Mouse (Mus musculus): ENCODE results near the gene Dnhd1. TPM values are rescaled to one million over a fixed set of nuclear protein-coding genes. Genes with fewer than 3 reads are reported as not detected.
"Not testable (repeated sequence)": the region's sequence is repeated elsewhere in the genome, so short reads cannot be mapped to it uniquely, and the experiment has no call there.

The Dnhd1 gene
- polyA plus RNA-seq, 1 experiment from 2014 or later, result 0.53 TPM

DNA sequence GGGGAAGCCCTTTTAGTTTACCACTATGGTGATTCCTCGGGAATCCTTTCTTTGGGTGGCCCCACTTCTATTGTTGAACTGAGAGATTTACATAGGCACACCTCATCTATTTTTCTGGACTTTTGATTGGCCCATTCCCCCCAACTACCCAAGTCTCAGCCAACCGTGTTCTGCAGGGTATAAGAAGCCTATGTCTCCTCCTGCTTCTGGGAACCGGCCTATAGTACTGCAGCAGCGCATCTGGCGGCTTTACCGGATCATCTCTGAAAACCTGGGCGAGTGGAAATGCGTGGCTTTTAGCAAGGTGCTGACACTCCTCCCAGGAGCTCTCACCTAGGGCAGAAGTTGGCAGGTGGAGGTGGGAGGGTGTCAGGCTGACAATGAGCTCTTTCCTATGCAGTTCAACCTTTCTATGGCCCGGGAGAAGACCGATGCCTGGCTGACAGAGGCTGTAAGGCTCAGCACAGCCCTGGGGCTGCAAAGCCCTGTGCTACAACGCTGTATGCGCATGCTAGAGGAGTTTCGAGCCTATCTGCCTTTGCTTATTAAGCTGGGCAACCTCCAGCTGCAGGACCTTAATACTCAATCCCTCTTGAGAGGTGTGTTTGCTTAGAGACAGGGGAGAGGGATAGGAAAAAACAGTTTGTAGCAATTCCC lies 35.0 kb downstream of the Dnhd1 start:
- Histone ChIP-seq H3K36me3 (replicated peaks) (no peaks in the 10 kb centered on the region), H3K27me3 (ENCODE audit: poor library complexity, severe bottlenecking) (0 out of 2 replicates have a peak, but pooled peaks cover 4% of the 10 kb centered on the region), H3K4me1 (peaks cover 8% of the 10 kb centered on the region), H3K27ac (no peak overlapping the region), H3K9me3 (no peaks in the 10 kb centered on the region), H3K4me3 (peak overlapping the region; percentile 30)
- WGBS, result 9% methylated on average over 13 of the region's 13 CpGs
- DNase-seq (ENCODE audit: extremely low spot score, low spot score), result peak; percentile 17

DNA sequence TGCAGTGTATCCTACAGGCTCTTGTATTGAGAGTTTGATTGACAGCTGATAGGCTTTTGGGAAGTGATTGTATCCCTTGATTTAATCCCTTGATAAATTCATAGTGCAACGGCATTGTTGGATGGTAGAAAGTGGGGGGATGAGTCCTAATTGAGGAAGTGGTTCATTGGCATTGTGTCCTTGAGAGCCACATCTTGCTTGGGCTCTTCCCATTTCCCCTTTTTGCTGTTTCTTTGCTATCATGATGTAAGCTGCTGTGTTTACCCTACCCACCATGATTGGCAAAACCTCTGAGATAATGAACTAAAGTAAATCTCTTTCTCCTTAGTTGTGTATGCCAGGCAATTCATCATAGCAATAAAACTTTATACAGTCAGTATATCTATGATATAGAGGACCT lies 40.2 kb downstream of the Dnhd1 start:
- no peak for DNase-seq (ENCODE audit: extremely low spot score, low spot score)

DNA sequence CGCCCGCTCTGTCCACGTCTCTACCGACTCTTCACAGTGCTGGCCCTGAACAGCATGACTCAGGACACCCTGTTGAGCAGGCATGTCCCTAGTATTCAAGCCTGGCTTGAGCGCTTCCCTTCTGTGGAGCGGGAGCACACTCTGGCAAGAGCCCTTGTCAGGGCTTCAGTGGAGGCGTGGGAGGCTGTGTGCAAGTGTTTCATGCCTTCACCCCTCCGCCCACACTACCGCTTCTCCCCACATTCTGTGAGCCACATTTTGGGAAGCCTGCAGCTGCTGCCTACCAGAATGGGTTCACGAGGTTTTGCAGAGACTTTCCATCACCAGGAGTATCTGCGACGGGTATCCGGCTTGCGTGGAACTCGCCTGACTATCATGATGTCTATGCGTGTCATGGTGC lies 52.6 kb downstream of the Dnhd1 start:
- WGBS, result 85% methylated on average over 16 of the region's 16 CpGs

More for the DNA sequence above, 40.2 kb downstream of the Dnhd1 start:
- no peaks in the 10 kb centered on the region for H3K36me3 ChIP-seq (replicated peaks)
- peaks cover 2% of the 10 kb centered on the region for H3K4me1 ChIP-seq
- H3K4me3 ChIP-seq, result no peak overlapping the region
- no peak overlapping the region for H3K27ac ChIP-seq
- H3K27me3 ChIP-seq (ENCODE audit: poor library complexity, severe bottlenecking), result 0 out of 2 replicates have a peak, but pooled peaks cover under 1% of the 10 kb centered on the region
- WGBS, result 77% methylated on average over 1 of the region's 1 CpGs
- no peaks in the 10 kb centered on the region for H3K9me3 ChIP-seq

DNA sequence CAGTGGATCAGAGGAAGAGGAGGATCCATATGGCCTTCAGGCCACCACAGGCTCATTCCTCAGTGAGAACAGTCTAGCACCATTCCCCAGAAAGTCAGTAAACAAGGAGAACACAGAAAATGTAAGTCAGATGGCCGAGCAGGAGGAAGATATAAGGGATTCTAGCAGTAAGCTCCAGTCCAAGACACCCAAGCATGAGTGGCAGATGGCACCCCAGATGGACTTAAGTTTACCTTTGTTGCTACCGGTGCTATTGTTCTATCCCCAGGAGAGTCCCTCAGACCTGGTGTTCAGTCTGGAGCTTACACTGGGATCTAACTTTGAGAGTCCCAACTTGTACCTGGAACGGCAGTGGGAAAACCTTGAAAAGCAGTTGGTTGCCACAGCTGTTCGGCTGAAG lies 53.2 kb downstream of the Dnhd1 start:
- Histone ChIP-seq H3K4me1 (no peaks in the 10 kb centered on the region), H3K9me3 (no peaks in the 10 kb centered on the region), H3K4me3 (no peak overlapping the region), H3K27ac (no peak overlapping the region), H3K27me3 (ENCODE audit: poor library complexity, severe bottlenecking) (no peaks in the 10 kb centered on the region), H3K36me3 (replicated peaks) (no peaks in the 10 kb centered on the region)
- no peak for DNase-seq (ENCODE audit: extremely low spot score, low spot score)
- 80% methylated on average over 4 of the region's 4 CpGs for WGBS

More for the DNA sequence above, 52.6 kb downstream of the Dnhd1 start:
- Histone ChIP-seq H3K4me3 (no peak overlapping the region), H3K27ac (no peak overlapping the region), H3K27me3 (ENCODE audit: poor library complexity, severe bottlenecking) (no peaks in the 10 kb centered on the region), H3K36me3 (replicated peaks) (no peaks in the 10 kb centered on the region), H3K9me3 (no peaks in the 10 kb centered on the region), H3K4me1 (no peaks in the 10 kb centered on the region)
- no peak for DNase-seq (ENCODE audit: extremely low spot score, low spot score)

DNA sequence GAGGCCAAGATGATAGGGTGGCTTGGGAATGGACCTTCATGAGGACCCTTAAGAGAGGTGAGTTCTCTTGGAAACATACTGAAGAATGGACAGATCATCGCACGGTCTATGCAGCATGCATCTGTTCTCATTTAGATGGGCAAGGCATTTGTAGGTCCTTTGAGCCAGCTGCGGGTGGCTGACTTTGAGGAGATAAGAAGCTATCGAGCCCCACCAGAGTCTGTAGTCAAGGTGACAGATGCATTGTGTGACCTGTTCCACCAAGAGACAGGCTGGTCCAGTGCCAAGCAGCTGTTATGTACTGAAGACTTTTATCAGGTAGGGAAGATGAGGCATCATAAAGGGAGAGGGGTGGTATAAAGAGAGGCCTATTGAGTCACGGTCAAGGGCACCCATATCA lies 58.1 kb downstream of the Dnhd1 start:
- no peaks in the 10 kb centered on the region for H3K4me1 ChIP-seq
- no peaks in the 10 kb centered on the region for H3K9me3 ChIP-seq
- 95% methylated on average over 5 of the region's 5 CpGs for WGBS
- H3K36me3 ChIP-seq (replicated peaks), result no peaks in the 10 kb centered on the region
- no peak for DNase-seq (ENCODE audit: extremely low spot score, low spot score)
- no peaks in the 10 kb centered on the region for H3K27me3 ChIP-seq (ENCODE audit: poor library complexity, severe bottlenecking)
- no peak overlapping the region for H3K27ac ChIP-seq
- H3K4me3 ChIP-seq, result no peak overlapping the region

DNA sequence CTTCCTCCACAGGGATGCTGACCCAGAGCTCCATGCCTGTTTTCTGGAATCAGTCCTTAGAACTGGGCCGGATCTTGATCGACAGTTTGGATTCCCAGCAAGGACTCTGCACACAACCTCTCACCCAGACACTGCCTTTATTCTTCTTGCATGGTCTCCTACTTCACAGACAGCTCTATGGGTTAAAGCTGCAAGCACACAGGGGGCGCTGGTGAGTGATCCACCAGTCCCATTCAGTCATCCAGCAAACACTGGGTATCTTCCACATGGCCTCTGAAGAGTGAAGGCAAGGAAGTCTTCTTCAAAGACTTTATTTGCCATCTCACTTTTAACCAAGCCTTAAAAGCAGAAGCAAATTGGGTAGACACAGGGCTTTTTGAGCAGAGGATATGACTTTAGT lies 64.7 kb downstream of the Dnhd1 start:
- Histone ChIP-seq H3K4me3 (no peak overlapping the region), H3K27me3 (ENCODE audit: poor library complexity, severe bottlenecking) (no peaks in the 10 kb centered on the region), H3K27ac (no peak overlapping the region), H3K9me3 (no peaks in the 10 kb centered on the region), H3K36me3 (replicated peaks) (no peaks in the 10 kb centered on the region; the same call in 1 of the 2 replicates), H3K4me1 (no peaks in the 10 kb centered on the region)
- DNase-seq (ENCODE audit: extremely low spot score, low spot score), result no peak
- WGBS, result 62% methylated on average over 3 of the region's 3 CpGs

DNA sequence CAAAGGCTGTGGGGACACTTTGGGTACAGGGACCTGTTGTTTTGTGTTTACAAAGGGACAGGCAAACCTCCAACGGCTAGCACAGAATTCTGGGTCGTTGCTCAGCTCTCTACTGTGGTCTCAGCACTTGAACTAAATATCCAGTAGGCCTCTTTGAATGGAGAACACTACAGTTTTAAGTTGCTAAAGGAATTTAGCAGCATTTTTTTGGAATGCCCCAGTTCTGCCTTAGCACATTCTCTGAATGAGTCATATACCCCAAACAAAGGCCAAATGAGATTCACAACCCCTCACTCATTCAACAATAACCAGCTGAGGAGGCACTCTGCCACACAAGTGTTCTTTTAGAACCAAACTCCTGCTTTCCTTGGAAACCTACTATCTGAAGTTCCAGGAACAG lies 71.3 kb downstream of the Dnhd1 start:
- H3K36me3 ChIP-seq (replicated peaks), result no peaks in the 10 kb centered on the region; the same call in 1 of the 2 replicates
- H3K4me1 ChIP-seq, result no peaks in the 10 kb centered on the region
- H3K4me3 ChIP-seq, result no peak overlapping the region
- 83% methylated on average over 2 of the region's 2 CpGs for WGBS
- no peaks in the 10 kb centered on the region for H3K9me3 ChIP-seq
- H3K27ac ChIP-seq, result no peak overlapping the region
- DNase-seq (ENCODE audit: extremely low spot score, low spot score), result no peak
- no peaks in the 10 kb centered on the region for H3K27me3 ChIP-seq (ENCODE audit: poor library complexity, severe bottlenecking)

DNA sequence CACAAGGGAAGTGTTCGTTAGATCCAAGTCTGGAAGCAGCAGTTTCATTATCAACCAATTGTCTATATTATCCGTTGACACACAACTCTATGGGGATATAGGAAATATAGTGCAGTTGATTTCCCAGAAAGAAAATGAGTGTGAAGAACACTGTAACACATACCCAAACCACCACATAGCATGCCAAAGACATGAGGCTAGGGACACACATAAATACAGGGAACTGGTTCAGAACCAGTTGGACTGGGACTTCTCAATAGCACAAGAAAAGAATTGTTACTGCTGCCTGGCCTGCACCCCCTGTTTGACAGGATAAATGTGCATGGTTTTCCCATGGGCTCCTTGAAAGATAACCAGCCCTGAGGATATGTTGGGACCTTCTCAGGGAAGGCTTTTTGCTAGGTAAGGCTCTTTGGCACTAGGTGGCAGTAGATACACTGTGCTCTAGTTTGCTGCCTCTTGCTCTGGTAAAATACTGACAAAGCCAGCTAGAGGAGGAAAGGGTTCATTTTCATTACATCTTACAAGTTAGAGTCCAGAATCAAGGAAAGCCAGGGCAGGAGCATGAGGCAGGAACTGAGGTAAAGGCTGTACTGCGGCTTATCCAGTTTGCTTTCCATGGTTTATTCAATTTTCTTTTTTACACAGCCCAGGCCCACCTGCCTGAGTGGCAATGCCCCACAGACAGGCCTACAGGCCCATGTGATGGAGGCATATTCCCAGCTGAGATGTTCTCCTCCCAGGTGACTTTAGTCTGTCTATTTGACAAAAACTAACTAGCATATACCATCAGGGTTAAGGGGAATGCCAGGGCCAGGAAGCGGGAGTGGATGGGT lies 75.7 kb downstream of the Dnhd1 start:
- Histone ChIP-seq H3K4me3 (no peak overlapping the region), H3K4me1 (peaks cover 7% of the 10 kb centered on the region; the same call in 1 of the 2 replicates), H3K9me3 (no peaks in the 10 kb centered on the region), H3K36me3 (replicated peaks) (peaks cover 30% of the 10 kb centered on the region), H3K27ac (no peak overlapping the region), H3K27me3 (ENCODE audit: poor library complexity, severe bottlenecking) (no peaks in the 10 kb centered on the region)
- 78% methylated on average over 4 of the region's 4 CpGs for WGBS
- DNase-seq (ENCODE audit: extremely low spot score, low spot score), result no peak

DNA sequence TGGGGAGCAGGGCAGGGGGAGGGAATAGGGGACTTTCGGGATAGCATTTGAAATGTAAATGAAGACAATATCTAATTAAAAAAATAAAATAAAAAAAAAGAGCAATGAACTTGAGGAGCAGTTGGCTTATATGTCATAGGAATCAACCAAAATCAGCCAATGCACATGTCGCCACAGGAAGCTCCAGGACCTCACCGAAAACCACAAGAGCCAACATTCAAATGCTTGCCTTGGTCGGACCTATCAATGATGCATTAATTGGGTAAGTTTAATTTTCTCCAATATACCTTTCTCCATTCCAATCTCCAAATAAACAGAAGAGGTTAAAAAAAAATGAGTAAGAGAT lies 76.3 kb downstream of the Dnhd1 start:
- Histone ChIP-seq H3K36me3 (replicated peaks) (peaks cover 36% of the 10 kb centered on the region), H3K9me3 (no peaks in the 10 kb centered on the region), H3K27me3 (ENCODE audit: poor library complexity, severe bottlenecking) (no peaks in the 10 kb centered on the region), H3K4me1 (peaks cover 7% of the 10 kb centered on the region; the same call in 1 of the 2 replicates), H3K4me3 (no peak overlapping the region), H3K27ac (no peak overlapping the region)
- WGBS, result 93% methylated on average over 4 of the region's 4 CpGs
- no peak for DNase-seq (ENCODE audit: extremely low spot score, low spot score)

DNA sequence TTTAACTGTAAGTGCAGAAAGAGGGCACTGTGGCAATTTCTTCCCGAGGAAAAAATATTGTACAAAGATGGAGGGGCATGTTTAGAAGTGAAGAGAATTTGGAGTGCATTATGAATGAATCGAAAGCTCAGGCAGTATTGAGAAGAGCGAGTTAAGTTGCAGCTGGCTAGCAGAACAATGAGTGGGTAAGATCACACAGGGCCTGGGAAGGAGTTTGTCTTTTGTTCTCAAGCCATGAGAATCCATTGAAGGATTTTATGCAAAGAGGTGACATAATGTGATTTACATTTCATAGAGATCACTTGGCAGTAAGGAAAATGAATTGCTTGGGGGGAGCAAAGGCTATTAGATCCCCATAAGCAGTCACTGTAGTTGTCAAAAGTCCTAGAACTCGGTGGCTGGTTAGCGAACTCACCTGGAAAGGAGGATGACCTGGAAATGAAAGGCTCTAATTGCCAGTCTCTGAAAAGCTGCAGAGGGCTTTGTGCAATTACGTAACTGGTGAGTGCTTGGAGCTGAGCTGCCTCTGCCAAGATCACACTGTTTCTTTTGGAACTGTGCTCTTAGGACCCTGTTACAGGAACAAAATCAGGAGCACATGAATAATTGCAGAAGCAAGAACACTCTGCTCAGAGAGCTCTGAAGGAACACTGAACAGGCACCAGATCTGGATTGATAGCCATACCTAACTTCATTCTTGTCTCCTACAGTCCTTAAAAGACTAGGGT lies 78.2 kb downstream of the Dnhd1 start:
- DNase-seq (ENCODE audit: extremely low spot score, low spot score), result no peak
- 81% methylated on average over 6 of the region's 6 CpGs for WGBS
- Histone ChIP-seq H3K27ac (no peak overlapping the region), H3K4me3 (no peak overlapping the region), H3K36me3 (replicated peaks) (peaks cover 55% of the 10 kb centered on the region), H3K9me3 (no peaks in the 10 kb centered on the region), H3K27me3 (ENCODE audit: poor library complexity, severe bottlenecking) (no peaks in the 10 kb centered on the region), H3K4me1 (peaks cover 7% of the 10 kb centered on the region; the same call in 1 of the 2 replicates)

DNA sequence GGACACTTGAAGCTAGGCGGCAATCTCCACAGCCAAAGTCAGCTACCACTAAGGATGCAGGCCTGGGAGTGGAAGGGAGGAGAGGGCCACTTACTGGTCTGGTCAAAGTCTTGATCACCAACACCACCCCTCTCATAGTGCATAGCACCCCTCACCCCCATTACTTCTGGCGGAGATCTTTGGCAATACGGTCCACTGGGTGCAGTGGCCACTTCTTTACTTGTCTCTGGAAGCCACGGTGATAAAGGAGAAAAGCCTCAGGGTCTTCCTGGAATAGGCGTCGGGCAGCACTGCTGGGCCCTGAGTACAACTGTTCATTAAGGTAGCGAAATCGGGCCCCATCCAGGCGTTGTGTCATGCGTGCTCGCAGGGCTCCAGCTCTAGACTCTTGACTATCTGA lies 83.2 kb downstream of the Dnhd1 start:
- no peak overlapping the region for H3K27ac ChIP-seq
- H3K4me3 ChIP-seq, result no peak overlapping the region
- no peaks in the 10 kb centered on the region for H3K9me3 ChIP-seq
- peaks cover 62% of the 10 kb centered on the region for H3K36me3 ChIP-seq (replicated peaks)
- H3K4me1 ChIP-seq, result peaks cover 34% of the 10 kb centered on the region
- H3K27me3 ChIP-seq (ENCODE audit: poor library complexity, severe bottlenecking), result no peaks in the 10 kb centered on the region
- 96% methylated on average over 11 of the region's 11 CpGs for WGBS
- DNase-seq (ENCODE audit: extremely low spot score, low spot score), result no peak

DNA sequence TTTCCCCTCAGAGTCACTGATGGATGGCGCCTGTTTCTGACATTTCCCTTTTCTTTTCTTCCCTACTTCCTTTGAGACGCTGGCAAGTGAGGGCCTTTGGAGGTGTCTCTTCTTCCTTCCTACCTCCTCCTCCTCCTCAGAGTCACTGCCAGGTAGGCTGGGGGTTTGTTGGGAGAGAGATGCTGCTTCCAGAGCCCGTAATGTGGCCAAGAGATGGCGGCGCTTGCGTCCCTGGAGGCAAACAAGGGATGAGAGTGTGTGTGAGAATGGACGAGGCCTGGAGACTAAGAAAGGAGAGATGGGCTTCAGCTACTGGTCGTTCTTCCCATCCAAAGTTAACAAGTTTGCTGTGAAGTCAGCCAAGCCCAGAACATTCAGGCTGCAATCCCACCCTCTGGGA lies 84.2 kb downstream of the Dnhd1 start:
- 94% methylated on average over 8 of the region's 8 CpGs for WGBS
- Histone ChIP-seq H3K36me3 (replicated peaks) (peaks cover 54% of the 10 kb centered on the region), H3K9me3 (no peaks in the 10 kb centered on the region), H3K4me3 (peak overlapping the region; percentile 87), H3K27ac (no peak overlapping the region), H3K4me1 (peaks cover 41% of the 10 kb centered on the region), H3K27me3 (ENCODE audit: poor library complexity, severe bottlenecking) (no peaks in the 10 kb centered on the region)
- DNase-seq (ENCODE audit: extremely low spot score, low spot score), result no peak

DNA sequence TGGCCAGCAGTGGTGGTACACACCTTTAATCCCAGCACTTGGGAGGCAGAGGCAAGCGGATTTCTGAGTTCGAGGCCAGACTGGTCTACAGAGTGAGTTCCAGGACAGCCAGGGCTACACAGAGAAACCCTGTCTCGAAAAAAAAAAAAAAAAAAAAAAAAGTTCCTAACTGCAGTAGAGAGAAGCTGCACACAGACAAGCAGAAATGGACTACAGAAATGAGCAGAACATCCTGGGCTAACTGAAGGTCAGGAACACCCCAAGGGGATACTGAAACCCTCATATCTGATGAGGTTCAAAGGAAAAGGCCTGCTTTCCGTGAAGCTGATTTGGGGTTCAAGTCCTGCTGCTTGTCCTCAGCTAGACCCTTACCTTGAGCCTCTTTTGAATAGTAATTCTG lies 84.8 kb downstream of the Dnhd1 start:
- not testable (repeated sequence) for H3K9me3 ChIP-seq; H3K27me3 ChIP-seq (ENCODE audit: poor library complexity, severe bottlenecking); DNase-seq (ENCODE audit: extremely low spot score, low spot score)
- peak overlapping the region; percentile 92 for H3K27ac ChIP-seq
- H3K36me3 ChIP-seq (replicated peaks), result peaks cover 54% of the 10 kb centered on the region
- 59% methylated on average over 4 of the region's 4 CpGs for WGBS
- H3K4me3 ChIP-seq, result peak overlapping the region; percentile 87
- H3K4me1 ChIP-seq, result peaks cover 41% of the 10 kb centered on the region

Measured in forebrain, embryonic 10.5 days (tissue).